Mouse (Mus musculus) adrenal gland, postnatal 10 days (tissue): ENCODE measurements at regions not wholly inside any gene's neighbourhood (a gene's known extent, or its start where the extent isn't known, plus 50 kb on each side); places are given as distances from the start of the nearest gene placed in this dataset.

ENCODE experiments used
- DNase-seq: peaks from one replicate; pipeline ENCODE4 v3.0.0; 2021; ENCODE audit warnings: mixed read lengths

GRCm38 (mm10) chr12:90469754-90470153, 268.5 kb downstream of the Dio2 start:
- DNase-seq, result no peak

GRCm38 (mm10) chr12:90460121-90460520, 278.1 kb downstream of the Dio2 start:
- no peak for DNase-seq

- DNase-seq, result no peak
These were observed 297.6 kb downstream of the Dio2 start for GRCm38 (mm10) chr12:90440672-90441071.

- no peak for DNase-seq
These were observed 312.8 kb downstream of the Dio2 start for GRCm38 (mm10) chr12:90425276-90426063.

GRCm38 (mm10) chr12:90417590-90418221, 320.5 kb downstream of the Dio2 start:
- no peak for DNase-seq

GRCm38 (mm10) chr12:90408716-90409115, 329.5 kb downstream of the Dio2 start:
- no peak for DNase-seq

GRCm38 (mm10) chr12:90398564-90398963, 339.7 kb downstream of the Dio2 start:
- DNase-seq, result peak; percentile 43
